Mouse (Mus musculus): ENCODE results near the gene Vil1.

GRCm38 (mm10) chr1:74381588-74382021 lies 27.6 kb upstream of the Vil1 start:
- TF ChIP-seq POLR2A (IDR thresholded peaks at IDR 0.05; ENCODE audit: insufficient read length, low read depth) (no peak), TCF12 (IDR thresholded peaks at IDR 0.05; ENCODE audit: insufficient read depth, poor library complexity, severe bottlenecking) (no peak), USF1 (IDR thresholded peaks at IDR 0.05; ENCODE audit: low read depth) (no peak), POLR2AphosphoS2 (IDR thresholded peaks at IDR 0.05; ENCODE audit: insufficient read length, low read depth) (no peak), REST (IDR thresholded peaks at IDR 0.05; ENCODE audit: insufficient read depth, insufficient read length) (no peak), E2F4 (IDR thresholded peaks at IDR 0.05; ENCODE audit: insufficient read depth) (no peak), CEBPB (IDR thresholded peaks at IDR 0.05; ENCODE audit: insufficient read depth, poor library complexity, severe bottlenecking) (no peak), MAX (IDR thresholded peaks at IDR 0.05; ENCODE audit: low read depth) (no peak), SRF (IDR thresholded peaks at IDR 0.05; ENCODE audit: control insufficient read depth, insufficient read length, low read depth) (no peak), MYOD1 (IDR thresholded peaks at IDR 0.05; ENCODE audit: control insufficient read depth in 1 of 3, insufficient read length in 2 of 3, low read depth in 2 of 3) (no peak), MYOG (IDR thresholded peaks at IDR 0.05; ENCODE audit: control insufficient read depth in 1 of 3, insufficient read depth in 1 of 3, insufficient read length in 2 of 3, low read depth in 2 of 3) (no peak)

Data from myocyte (in vitro differentiated cells).